Mouse (Mus musculus): ENCODE results near the gene Vsx1. TPM values are rescaled to one million over a fixed set of nuclear protein-coding genes. Genes with fewer than 3 reads are reported as not detected.

The Vsx1 gene
- total and polyA plus RNA-seq, 2 experiments from 2014 or later = 0.13 to 0.26 TPM

DNA sequence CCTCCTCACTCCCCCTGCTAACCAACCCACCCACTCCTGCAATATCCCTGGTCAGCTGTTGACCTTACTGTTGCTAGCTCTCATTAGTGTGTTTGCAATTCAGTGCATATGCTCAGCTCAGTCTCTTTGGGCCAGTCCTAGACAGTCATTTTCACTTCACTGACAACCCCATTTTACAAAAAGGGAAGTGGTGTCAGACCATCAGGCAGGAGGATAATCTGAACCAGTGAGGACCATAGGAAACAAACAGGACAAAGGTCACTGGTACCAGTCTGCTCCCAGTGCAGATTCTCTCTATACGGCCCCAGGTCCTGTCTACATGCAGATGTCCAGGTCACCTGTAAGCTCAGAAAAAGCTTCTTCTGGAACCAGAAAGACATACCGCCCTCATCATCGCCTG lies 33.0 kb downstream of the Vsx1 start:
- no peaks in the 10 kb centered on the region for H3K27me3 ChIP-seq (ENCODE audit: insufficient read depth, low read length)
- peaks cover 7% of the 10 kb centered on the region; the same call in 1 of the 2 replicates for H3K4me1 ChIP-seq (ENCODE audit: insufficient read depth, low read length)
- no peaks in the 10 kb centered on the region for H3K9me3 ChIP-seq (ENCODE audit: low read length)
- ATAC-seq = no peak
- H3K9ac ChIP-seq (replicated peaks; ENCODE audit: low read length) = no peak overlapping the region
- no peak overlapping the region for H3K4me2 ChIP-seq (ENCODE audit: low read depth, low read length)
- WGBS = 90% methylated on average over 3 of the region's 3 CpGs
- 0 out of 2 replicates have a peak overlapping the region, but pooled peaks have one; percentile 51 for H3K27ac ChIP-seq
- no peak for TF ChIP-seq CTCF (IDR thresholded peaks at IDR 0.05; ENCODE audit: low read depth)
- no peak overlapping the region for H3K4me3 ChIP-seq (ENCODE audit: low read length)
- no peak for DNase-seq (ENCODE audit: low spot score)
- no peaks in the 10 kb centered on the region for H3K36me3 ChIP-seq (ENCODE audit: insufficient read depth, low read length)

DNA sequence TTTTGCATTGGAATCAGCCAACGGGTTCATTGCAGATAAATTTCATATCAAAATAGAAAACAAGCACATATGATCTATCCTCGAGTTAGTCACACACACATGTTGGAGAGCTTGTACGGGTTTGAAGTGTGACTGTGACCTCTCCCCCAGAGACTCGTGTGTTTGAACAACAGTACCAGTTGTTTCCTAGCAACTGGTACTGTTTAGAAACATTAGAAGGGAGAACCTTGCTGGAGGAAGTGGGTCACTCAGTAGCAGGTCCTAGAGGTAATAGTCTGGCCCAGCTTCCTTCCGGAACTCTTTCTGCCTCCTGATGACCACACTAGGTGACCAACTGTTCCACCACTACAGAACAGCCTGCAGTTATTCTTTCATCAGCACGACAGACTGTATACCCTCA lies 33.9 kb downstream of the Vsx1 start:
- ATAC-seq (no peak), DNase-seq (ENCODE audit: low spot score) (no peak)
- Histone ChIP-seq H3K9ac (replicated peaks; ENCODE audit: low read length) (no peak overlapping the region), H3K27ac (no peak overlapping the region), H3K4me2 (ENCODE audit: low read depth, low read length) (no peak overlapping the region), H3K27me3 (ENCODE audit: insufficient read depth, low read length) (no peaks in the 10 kb centered on the region), H3K4me1 (ENCODE audit: insufficient read depth, low read length) (peaks cover 12% of the 10 kb centered on the region; the same call in 1 of the 2 replicates), H3K9me3 (ENCODE audit: low read length) (no peaks in the 10 kb centered on the region), H3K4me3 (ENCODE audit: low read length) (no peak overlapping the region), H3K36me3 (ENCODE audit: insufficient read depth, low read length) (no peaks in the 10 kb centered on the region)
- TF ChIP-seq CTCF (IDR thresholded peaks at IDR 0.05; ENCODE audit: low read depth) = no peak
- 80% methylated on average over 6 of the region's 6 CpGs for WGBS

DNA sequence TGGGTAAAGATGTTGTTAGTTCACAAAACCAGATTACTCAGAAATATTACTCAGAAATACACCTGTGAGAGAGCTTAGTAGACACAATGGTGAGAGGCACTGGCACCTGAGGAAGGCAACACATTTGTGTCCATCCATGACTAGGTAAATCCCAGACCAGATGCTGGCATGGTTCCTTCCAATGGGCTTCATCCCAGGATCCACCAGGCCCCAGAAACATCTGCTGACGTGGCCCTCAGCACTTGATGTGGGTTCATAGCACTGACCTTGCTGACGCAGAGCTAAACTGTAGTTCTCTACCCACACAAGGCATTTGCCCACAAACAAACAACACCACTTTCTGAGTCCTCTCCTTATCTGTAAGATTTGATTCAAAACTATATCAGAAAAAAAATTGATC lies 34.3 kb downstream of the Vsx1 start:
- no peak for TF ChIP-seq CTCF (IDR thresholded peaks at IDR 0.05; ENCODE audit: low read depth)
- H3K9ac ChIP-seq (replicated peaks; ENCODE audit: low read length) = no peak overlapping the region
- no peaks in the 10 kb centered on the region for H3K36me3 ChIP-seq (ENCODE audit: insufficient read depth, low read length)
- H3K9me3 ChIP-seq (ENCODE audit: low read length) = no peaks in the 10 kb centered on the region
- no peak overlapping the region for H3K4me3 ChIP-seq (ENCODE audit: low read length)
- no peak overlapping the region for H3K27ac ChIP-seq
- ATAC-seq = no peak
- H3K4me2 ChIP-seq (ENCODE audit: low read depth, low read length) = no peak overlapping the region
- no peaks in the 10 kb centered on the region for H3K27me3 ChIP-seq (ENCODE audit: insufficient read depth, low read length)
- WGBS = 87% methylated on average over 2 of the region's 2 CpGs
- DNase-seq (ENCODE audit: low spot score) = no peak
- H3K4me1 ChIP-seq (ENCODE audit: insufficient read depth, low read length) = peaks cover 16% of the 10 kb centered on the region; the same call in 1 of the 2 replicates

- ATAC-seq = no peak
- DNase-seq (ENCODE audit: low spot score) = no peak
These were observed 37.8 kb downstream of the Vsx1 start for GRCm38 (mm10) chr2:150651366-150651765.

DNA sequence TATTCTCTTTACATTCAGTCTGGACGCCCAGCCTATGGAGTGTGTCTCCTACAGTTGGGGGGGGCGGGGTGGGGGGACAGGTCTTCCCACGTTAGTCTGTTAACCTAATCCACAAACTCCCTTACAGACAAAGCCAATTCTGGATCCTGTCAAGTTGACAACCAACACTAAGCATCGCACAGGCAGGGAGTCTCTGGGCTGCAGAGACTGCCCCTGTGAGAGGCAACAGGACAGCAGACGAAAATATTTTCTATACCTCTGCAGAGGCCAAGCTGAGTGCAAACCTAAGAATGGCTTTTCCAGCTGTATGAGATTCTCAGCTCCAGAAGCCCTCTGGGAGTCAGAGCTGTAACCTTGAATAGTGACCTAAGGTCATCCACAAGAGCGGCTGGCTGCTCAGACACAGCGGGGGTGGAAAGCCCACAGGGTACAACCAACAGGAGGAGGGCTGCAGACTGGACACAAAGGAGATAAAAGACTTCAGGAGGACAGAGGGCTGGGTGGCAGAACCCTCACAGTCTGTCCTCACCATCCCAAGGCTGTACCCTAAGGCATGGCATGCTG lies 38.6 kb downstream of the Vsx1 start:
- no peaks in the 10 kb centered on the region for H3K27me3 ChIP-seq (ENCODE audit: insufficient read depth, low read length)
- H3K4me1 ChIP-seq (ENCODE audit: insufficient read depth, low read length) = peaks cover 17% of the 10 kb centered on the region
- DNase-seq (ENCODE audit: low spot score) = no peak
- H3K9me3 ChIP-seq (ENCODE audit: low read length) = no peaks in the 10 kb centered on the region
- TF ChIP-seq CTCF (IDR thresholded peaks at IDR 0.05; ENCODE audit: low read depth) = no peak
- peak; percentile 22 for ATAC-seq
- WGBS = 8% methylated on average over 7 of the region's 7 CpGs
- no peak overlapping the region for H3K4me3 ChIP-seq (ENCODE audit: low read length)
- no peak overlapping the region for H3K4me2 ChIP-seq (ENCODE audit: low read depth, low read length)
- no peak overlapping the region for H3K27ac ChIP-seq
- H3K36me3 ChIP-seq (ENCODE audit: insufficient read depth, low read length) = no peaks in the 10 kb centered on the region
- 0 out of 2 replicates have a peak overlapping the region, but pooled peaks have one; percentile 13 for H3K9ac ChIP-seq (replicated peaks; ENCODE audit: low read length)

More at GRCm38 (mm10) chr2:150651366-150651765, 37.8 kb downstream of the Vsx1 start:
- H3K36me3 ChIP-seq (ENCODE audit: insufficient read depth, low read length) = no peaks in the 10 kb centered on the region
- no peak overlapping the region for H3K4me3 ChIP-seq (ENCODE audit: low read length)
- no peak for TF ChIP-seq CTCF (IDR thresholded peaks at IDR 0.05; ENCODE audit: low read depth)
- 57% methylated on average over 9 of the region's 9 CpGs for WGBS
- H3K4me2 ChIP-seq (ENCODE audit: low read depth, low read length) = no peak overlapping the region
- no peak overlapping the region for H3K27ac ChIP-seq
- H3K27me3 ChIP-seq (ENCODE audit: insufficient read depth, low read length) = no peaks in the 10 kb centered on the region
- no peak overlapping the region for H3K9ac ChIP-seq (replicated peaks; ENCODE audit: low read length)
- no peaks in the 10 kb centered on the region for H3K9me3 ChIP-seq (ENCODE audit: low read length)
- peaks cover 17% of the 10 kb centered on the region for H3K4me1 ChIP-seq (ENCODE audit: insufficient read depth, low read length)

DNA sequence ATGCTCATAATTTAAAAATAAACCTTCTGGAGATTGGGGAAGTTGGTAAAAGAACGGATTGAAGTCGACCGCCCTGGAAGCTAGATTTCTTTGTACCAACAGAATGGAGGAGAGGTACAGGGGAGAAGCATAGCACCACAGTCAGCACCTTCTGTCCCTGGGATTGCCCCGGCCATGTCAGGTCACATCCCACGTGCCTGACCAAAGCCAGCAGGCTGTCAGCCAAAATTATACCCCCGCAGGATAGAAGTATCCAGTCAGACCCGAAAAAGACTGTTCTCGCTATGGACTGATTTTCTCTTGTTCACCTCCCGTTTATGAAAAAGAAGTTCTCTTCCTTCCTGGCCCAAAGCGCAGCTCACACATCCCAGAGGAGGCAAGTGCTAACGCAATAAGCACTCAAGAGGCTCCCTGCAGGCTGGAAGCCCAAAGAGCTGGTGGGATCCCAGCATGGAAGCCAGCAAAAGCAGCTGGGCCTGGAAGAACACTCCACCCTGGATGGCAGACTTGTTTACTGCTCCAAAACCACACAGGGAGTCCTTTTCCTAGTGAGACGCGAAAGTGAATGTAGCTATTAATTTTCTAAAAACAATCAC lies 40.8 kb downstream of the Vsx1 start:
- Histone ChIP-seq H3K4me3 (ENCODE audit: low read length) (no peak overlapping the region), H3K36me3 (ENCODE audit: insufficient read depth, low read length) (no peaks in the 10 kb centered on the region), H3K9ac (replicated peaks; ENCODE audit: low read length) (no peak overlapping the region), H3K27me3 (ENCODE audit: insufficient read depth, low read length) (no peaks in the 10 kb centered on the region), H3K9me3 (ENCODE audit: low read length) (no peaks in the 10 kb centered on the region), H3K4me2 (ENCODE audit: low read depth, low read length) (no peak overlapping the region), H3K4me1 (ENCODE audit: insufficient read depth, low read length) (peaks cover 18% of the 10 kb centered on the region), H3K27ac (peak overlapping the region; percentile 54; the same call in 1 of the 2 replicates)
- 40% methylated on average over 13 of the region's 13 CpGs for WGBS
- ATAC-seq = no peak
- peak; percentile 33 for DNase-seq (ENCODE audit: low spot score)
- no peak for TF ChIP-seq CTCF (IDR thresholded peaks at IDR 0.05; ENCODE audit: low read depth)
